In genomic region chr14:98085141-98085540, GRCm38 (mm10) we compare ENCODE assay signal across 13 mouse cellular contexts.
"Had no signal": no experiment of that assay in that cellular context is flagged by ENCODE, and none has a peak within 500 bp of the region (broad histone marks: within the 10 kb centered on the region; RNA-seq: fewer than 3 reads in every experiment).

No protein-coding gene starts in this region.

- H3K36me3 ChIP-seq: midbrain, embryonic 10.5 days; midbrain, embryonic 12.5 days; midbrain, embryonic 15.5 days; neural tube, embryonic 12.5 days had no signal

- H3K27ac ChIP-seq: midbrain, embryonic 10.5 days; midbrain, embryonic 12.5 days; midbrain, embryonic 15.5 days; neural tube, embryonic 12.5 days had no signal

- DNase-seq: lung, adult 18-20 months; lung, embryonic 14.5 days; lung, postnatal 10 days; lung, postnatal 4 days; right cerebral cortex, postnatal 14 days; spleen, adult 18-20 months; thymus, adult 18-20 months; thymus, postnatal 14 days; thymus, postnatal 36 days had no signal

- ATAC-seq: midbrain, embryonic 15.5 days had no signal

- H3K27me3 ChIP-seq: midbrain, embryonic 12.5 days; midbrain, embryonic 15.5 days; neural tube, embryonic 12.5 days had no signal

- H3K4me1 ChIP-seq: midbrain, embryonic 15.5 days; neural tube, embryonic 12.5 days had no signal

- H3K9me3 ChIP-seq: midbrain, embryonic 10.5 days; midbrain, embryonic 12.5 days; midbrain, embryonic 15.5 days; neural tube, embryonic 12.5 days had no signal

- H3K4me3 ChIP-seq: midbrain, embryonic 10.5 days; midbrain, embryonic 12.5 days; midbrain, embryonic 15.5 days; neural tube, embryonic 12.5 days had no signal

- H3K4me2 ChIP-seq: lung, embryonic 14.5 days; midbrain, embryonic 12.5 days; midbrain, embryonic 15.5 days; neural tube, embryonic 12.5 days had no signal

- H3K9ac ChIP-seq: lung, embryonic 14.5 days; midbrain, embryonic 12.5 days; midbrain, embryonic 15.5 days; neural tube, embryonic 12.5 days had no signal
